Mouse (Mus musculus): ENCODE results near the gene Gm14410. TPM values are rescaled to one million over a fixed set of nuclear protein-coding genes. Genes with fewer than 3 reads are reported as not detected.
"Not testable (repeated sequence)": the region's sequence is repeated elsewhere in the genome, so short reads cannot be mapped to it uniquely, and the experiment has no call there.

Gm14410 gene
- polyA plus RNA-seq (2017; shearing (Covaris generic)), result 10 to 100 TPM; 17.3 to 19.2 TPM

DNA sequence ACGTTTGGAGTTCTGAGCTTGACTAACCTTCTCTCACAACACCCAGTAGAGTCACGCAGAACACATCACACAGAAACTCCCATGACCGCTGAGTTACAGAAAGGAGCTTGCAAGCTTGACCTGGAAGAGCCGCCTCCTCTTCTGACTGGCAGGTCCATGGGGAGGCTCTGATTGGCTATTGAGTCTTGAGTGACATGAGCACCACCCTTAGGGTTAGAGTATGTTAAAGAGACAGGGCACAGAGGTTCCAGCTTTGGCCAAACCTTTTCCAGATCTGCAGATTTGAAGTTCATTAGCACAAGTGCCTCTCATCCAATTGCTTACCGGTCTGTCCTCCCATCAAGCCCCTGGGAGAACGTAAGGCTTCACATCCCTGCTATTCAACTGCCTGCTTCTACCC is at the start of gene Gm14410:
Gene Gm14410, minus strand, starts transcription at position 81 of the 400 bp plus-strand sequence.
- not testable (repeated sequence) for ATAC-seq

DNA sequence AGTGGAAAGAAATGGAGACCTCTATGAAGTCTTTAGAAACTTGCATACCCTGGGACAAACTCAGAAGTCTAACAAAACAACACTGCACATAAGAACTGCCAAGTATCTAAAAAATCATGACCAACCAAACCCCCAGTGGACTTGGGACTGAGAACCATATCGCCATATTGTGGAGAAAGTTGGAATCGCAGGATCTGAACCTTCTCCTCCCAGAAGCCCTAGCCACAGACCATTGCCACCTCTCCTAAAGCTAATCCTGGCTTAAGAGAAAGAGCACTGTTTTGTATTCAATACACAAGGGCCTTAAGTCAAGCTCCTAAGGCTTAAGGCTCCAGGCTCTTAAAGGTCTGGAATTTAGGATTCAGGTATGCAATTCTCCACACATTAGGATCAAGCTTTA is 41.2 kb upstream of the Gm14410 start:
- not testable (repeated sequence) for ATAC-seq

DNA sequence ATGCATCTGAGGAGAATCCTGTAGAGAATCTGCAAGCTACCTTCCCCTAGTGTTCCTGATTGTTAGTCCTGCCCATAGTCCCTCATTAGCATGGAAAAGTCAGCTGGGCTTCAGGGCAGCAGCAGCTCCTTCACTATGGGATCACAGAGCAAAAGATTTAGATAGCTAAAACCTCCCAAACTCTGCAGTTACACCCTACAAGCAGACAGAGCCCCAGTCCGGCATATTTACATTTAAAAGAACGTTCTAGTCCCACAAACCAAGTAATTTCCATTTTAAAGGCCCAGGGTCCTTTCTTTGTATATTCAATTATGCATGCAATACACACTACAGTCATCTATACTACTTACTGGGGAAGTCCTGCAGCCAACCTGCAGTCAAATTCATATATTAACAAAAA is 24.2 kb upstream of the Gm14410 start:
- ATAC-seq, result not testable (repeated sequence)

DNA sequence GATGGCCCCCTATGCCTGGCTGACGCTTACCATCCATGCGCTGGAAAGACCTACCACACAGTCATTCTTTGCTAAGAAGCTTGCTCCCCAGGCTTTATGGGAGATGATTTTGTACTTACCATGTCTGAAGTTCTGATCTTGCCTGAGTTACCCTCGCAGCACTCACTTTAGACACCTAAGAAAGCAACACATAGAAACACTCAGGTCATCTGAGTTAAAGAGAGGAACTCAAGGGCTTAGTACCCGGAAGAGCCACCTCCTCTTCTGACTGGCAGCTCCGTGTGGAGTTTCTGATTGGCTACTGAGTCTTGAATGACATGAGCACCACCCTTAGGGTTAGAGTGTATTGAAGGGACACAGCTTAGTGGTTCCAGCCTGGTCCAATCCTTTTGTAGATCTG is 33.5 kb downstream of the Gm14410 start:
- ATAC-seq, result not testable (repeated sequence)

Other genes with a start within 250 kb of the Gm14410 start
- 1 to 10 TPM in 1 of 2 experiments, under 1 TPM in 1; 0.50 to 1.4 TPM for gene Gm14419, start 205.5 kb downstream of the Gm14410 start, polyA plus RNA-seq (2017; shearing (Covaris generic))
- not detected for gene Gm14401, start 132.1 kb downstream of the Gm14410 start, polyA plus RNA-seq (2017; shearing (Covaris generic))
- gene Gm14409, start 60.6 kb upstream of the Gm14410 start, polyA plus RNA-seq (2017; shearing (Covaris generic)), result not detected
- gene Gm14412, start 117.9 kb upstream of the Gm14410 start, polyA plus RNA-seq (2017; shearing (Covaris generic)), result not detected
- under 1 TPM in 1 of 2 experiments, not detected in 1; 0.58 TPM for gene Gm14418, start 191.9 kb upstream of the Gm14410 start, polyA plus RNA-seq (2017; shearing (Covaris generic))